Mouse (Mus musculus) heart, postnatal 10 days (tissue): Measurements from ENCODE around the gene Nlrp6. TPM values are rescaled to one million over a fixed set of nuclear protein-coding genes. Genes with fewer than 3 reads are reported as not detected.

Experiments
- DNase-seq, 2 experiments: peaks; one replicate each; pipeline ENCODE4 v3.0.0; 2021
- intact Hi-C: fragments of 180-260 bp; cut with DNase I; formaldehyde crosslinking; loops from one replicate; pipeline ENCODE4 v1.15.1; 2025
- total RNA-seq, 2 experiments: library from RNA; stranded (reverse); gene quantifications; 2 replicates each; pipeline ENCODE4 v1.2.3; 2021

Gene Nlrp6
- total RNA-seq, 2 experiments from 2014 or later: not detected

- intact Hi-C loops: loop anchor here (1.0 to 5.0 kb wide), 6 partner anchors 32 to 268 kb away; partner anchors contain the start of genes Gm45717, Ifitm2 and Pgghg
- DNase-seq: peak; percentile 85 to 90
Observed at GRCm38 (mm10) chr7:140908634-140909107, 12.0 kb upstream of the Nlrp6 start.

GRCm38 (mm10) chr7:140912293-140912692, 8.4 kb upstream of the Nlrp6 start:
- intact Hi-C loops: no loop called here
- no peak for DNase-seq

DNA sequence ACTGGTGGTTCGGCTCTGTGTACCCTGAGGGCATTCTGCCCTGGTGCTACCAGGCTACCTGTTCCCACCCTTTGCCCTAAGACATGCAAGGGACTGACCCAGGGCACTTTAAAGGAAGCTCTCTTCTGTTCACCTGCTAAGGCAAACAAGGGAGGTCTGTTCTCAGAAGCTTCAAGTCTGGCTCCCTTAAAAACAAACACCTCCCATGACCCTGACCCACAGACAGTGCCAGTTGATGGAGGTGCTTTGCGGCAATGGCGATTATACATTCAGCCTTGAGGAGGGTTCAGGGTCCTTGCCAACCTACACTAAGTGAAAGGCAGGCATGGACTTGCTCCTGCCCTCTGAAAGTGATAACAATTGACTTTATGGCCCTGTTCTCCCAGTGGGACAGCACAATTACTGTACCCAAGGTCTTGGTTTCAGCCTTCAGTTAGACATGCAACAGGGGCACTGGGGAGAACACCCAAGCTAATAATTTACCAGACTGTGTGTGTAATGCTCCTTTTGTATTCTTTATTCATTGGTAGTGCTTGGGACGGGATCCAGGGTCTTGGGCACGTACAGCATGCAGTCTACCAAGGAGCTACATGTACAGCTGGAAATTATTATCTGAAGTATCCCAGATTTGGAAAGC, 7.7 kb upstream of the Nlrp6 start:
- intact Hi-C loops: no loop called here
- no peak for DNase-seq

DNA sequence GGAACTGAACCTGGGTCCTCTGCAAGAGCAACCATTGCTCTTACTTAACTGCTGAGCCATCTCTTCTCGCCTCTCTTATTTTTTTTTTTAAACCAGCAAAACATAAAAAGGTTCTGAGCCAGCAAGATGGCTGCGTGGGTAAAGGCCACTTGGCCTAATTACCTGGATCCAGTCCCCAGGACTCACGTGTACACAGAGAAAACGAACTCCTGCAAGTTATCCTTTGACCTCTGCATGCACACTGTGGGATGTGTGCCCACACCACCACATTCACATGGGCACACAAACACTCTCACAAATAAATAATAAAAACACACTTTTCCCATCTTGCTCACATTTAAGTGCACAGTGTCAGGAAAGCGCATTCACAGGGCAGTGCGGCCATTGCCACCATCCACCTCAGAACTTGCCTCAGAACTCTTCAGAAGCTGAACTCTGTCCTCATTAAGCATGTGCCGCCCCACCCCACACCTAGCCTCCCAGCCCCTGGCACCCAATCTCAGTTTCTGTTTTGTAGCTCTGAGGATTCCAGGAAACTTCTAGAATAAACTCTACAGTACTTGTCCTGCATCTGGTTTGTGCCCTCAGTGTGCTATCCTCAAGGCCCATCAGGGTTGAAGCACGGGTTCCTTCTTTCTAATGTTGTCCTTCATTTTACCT, 6.5 kb upstream of the Nlrp6 start:
- intact Hi-C loops: no loop called here
- DNase-seq: no peak

GRCm38 (mm10) chr7:140919911-140920310, 791 bp upstream of the Nlrp6 start:
- intact Hi-C loops: no loop called here
- no peak for DNase-seq

GRCm38 (mm10) chr7:140921225-140921975, 698 bp downstream of the Nlrp6 start:
- intact Hi-C loops: no loop called here

DNA sequence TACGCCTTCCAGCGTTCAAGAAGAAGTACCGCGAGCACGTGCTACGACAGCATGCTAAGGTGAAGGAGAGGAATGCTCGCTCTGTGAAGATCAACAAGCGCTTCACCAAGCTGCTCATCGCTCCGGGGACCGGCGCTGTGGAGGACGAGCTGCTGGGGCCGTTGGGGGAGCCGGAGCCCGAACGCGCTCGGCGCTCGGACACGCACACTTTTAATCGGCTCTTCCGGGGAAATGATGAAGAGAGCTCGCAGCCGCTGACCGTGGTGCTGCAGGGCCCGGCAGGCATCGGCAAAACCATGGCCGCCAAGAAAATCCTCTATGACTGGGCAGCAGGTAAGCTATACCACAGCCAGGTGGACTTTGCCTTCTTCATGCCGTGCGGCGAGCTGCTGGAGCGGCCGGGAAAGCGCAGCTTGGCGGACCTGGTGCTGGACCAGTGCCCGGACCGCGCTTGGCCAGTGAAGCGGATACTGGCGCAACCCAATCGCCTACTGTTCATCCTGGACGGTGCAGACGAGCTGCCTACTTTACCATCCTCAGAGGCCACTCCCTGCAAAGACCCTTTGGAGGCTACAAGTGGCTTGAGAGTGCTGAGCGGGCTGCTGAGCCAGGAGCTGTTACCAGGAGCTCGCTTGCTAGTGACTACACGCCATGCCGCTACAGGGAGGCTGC, 1.8 kb downstream of the Nlrp6 start:
- peak; percentile 41 to 45 for DNase-seq
- intact Hi-C loops: no loop called here

More at GRCm38 (mm10) chr7:140921225-140921975, 698 bp downstream of the Nlrp6 start:
- no peak for DNase-seq

DNA sequence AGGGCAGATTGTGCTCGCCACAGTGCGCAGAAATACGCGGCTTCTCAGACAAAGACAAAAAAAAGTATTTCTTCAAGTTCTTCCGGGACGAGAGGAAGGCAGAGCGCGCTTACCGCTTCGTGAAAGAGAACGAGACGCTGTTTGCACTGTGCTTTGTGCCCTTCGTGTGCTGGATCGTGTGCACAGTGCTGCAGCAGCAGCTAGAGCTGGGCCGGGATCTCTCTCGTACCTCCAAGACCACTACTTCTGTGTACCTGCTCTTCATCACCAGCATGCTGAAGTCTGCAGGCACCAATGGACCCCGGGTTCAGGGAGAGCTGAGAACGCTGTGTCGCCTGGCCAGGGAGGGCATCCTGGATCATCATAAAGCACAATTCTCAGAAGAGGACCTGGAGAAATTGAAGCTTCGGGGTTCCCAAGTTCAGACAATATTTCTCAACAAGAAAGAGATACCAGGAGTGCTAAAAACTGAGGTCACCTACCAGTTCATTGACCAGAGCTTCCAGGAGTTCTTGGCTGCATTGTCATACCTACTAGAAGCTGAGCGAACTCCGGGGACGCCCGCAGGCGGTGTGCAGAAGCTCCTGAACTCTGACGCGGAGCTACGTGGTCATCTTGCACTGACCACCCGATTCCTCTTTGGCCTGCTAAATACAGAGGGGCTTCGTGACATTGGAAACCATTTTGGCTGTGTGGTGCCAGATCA, 2.5 kb downstream of the Nlrp6 start:
- intact Hi-C loops: no loop called here

GRCm38 (mm10) chr7:140927181-140927580, 6.5 kb downstream of the Nlrp6 start:
- DNase-seq: no peak
- intact Hi-C loops: no loop called here

More for the DNA sequence above, 2.5 kb downstream of the Nlrp6 start:
- DNase-seq: no peak

GRCm38 (mm10) chr7:140938436-140938835, 17.7 kb downstream of the Nlrp6 start:
- intact Hi-C loops: no loop called here
- DNase-seq: no peak

GRCm38 (mm10) chr7:140938896-140939295, 18.2 kb downstream of the Nlrp6 start:
- intact Hi-C loops: no loop called here
- no peak for DNase-seq

- intact Hi-C loops: loop anchor here (2.0 kb wide), 1 partner anchor 31 kb away; no protein-coding TSS in a partner anchor
- DNase-seq: peak in 1 of 2 experiments; percentile 41
Observed at GRCm38 (mm10) chr7:140939669-140940171, 19.0 kb downstream of the Nlrp6 start.

DNA sequence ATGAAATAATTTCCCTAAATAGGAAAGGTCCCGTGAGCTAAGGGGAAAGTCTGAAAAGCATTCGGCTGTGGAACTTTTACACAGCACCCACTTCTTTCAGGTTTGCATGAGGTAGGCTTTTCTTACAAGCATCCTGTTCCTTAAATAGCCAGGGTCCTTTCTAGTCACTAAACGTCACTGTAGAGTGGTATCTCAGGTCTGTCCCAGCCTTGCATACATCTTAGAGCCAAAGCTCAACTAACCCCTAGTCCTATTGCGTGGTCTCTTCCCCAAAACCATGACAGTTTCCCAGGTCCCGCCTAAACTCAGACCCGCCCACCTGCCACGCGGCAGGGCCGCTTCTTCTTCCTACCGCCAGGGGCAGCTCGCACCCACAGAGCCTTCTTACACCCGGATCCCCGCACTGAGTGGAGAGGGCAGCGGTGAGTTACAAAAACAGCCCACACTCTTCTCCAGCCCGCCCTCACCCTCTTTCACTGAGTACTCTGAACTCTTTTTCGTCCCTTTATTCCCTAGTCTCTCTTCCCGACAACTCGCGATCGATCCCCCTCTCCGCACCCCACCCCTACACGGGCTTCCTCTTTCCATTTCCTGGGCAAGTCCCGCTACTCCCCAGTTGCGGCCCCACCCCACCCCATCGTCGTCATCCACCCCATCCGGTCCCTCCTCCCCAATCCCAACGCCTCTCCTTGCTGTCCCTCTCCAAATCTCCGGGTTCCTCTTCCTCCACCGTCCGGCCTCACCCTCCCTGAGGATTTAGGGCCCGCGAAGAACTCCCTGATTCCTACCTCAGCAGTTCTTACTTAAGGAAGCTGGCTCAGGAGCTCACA, 20.7 kb downstream of the Nlrp6 start, which contains the start of gene Pgghg:
Gene Pgghg, plus strand, starts transcription at position 170 of the 830 bp plus-strand sequence.
- peak; percentile 90 to 91 for DNase-seq
- intact Hi-C loops: loop anchor here (1.0 to 2.0 kb wide), 3 partner anchors 14 to 68 kb away; partner anchors contain the start of genes Gm45717 and Ifitm2

GRCm38 (mm10) chr7:140942341-140942740, 21.6 kb downstream of the Nlrp6 start:
- intact Hi-C loops: no loop called here
- DNase-seq: peak in 1 of 2 experiments; percentile 50

- peak in 1 of 2 experiments; percentile 16 for DNase-seq
- intact Hi-C loops: no loop called here
Observed at GRCm38 (mm10) chr7:140942811-140943210, 22.1 kb downstream of the Nlrp6 start.

DNA sequence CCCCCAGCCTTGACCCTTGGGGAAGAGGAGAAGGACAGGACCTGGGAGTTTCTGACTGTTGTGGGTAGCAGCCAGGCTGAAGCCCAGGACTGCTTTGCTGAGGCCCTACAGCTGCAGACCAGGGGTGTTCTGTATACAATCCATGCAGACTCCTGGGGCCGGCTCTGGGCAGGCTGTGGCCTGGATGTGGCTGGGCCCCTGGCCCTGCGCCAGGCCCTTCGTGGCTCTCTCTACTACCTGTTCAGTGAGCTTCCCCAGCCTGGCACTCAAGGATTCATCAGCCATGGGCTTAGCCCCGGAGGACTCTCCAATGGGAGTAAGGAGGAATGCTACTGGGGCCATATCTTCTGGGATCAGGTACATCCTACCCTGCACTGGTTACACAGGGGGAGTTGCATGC, 22.7 kb downstream of the Nlrp6 start:
- intact Hi-C loops: no loop called here

DNA sequence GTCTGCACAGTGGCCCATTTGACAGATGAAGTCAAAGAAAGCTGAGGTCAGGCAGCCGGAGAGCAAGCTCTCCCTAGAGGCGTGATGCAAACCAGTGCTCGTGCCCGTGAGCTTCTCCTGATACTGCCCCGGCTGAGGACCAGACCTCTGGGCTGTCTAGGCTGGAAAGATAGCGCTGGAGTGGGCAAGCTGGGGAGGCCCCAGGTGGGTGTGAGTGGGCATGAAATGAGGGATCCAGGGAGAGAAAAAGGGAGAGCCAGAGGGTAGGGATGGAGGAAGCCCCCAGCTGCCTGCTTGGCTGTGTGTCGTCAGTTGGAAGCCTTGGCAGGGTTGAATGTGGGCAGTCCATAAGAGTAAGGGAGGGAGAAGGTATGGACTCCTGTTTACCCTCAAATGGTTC, 23.5 kb downstream of the Nlrp6 start:
- DNase-seq: no peak
- intact Hi-C loops: no loop called here

More for the DNA sequence above, 22.7 kb downstream of the Nlrp6 start:
- peak in 1 of 2 experiments; percentile 16 for DNase-seq

- DNase-seq: no peak
- intact Hi-C loops: loop anchor here (5.0 kb wide), 1 partner anchor 247 kb away; the partner anchor contains the start of genes Hras and Lrrc56
Observed at GRCm38 (mm10) chr7:140945247-140945646, 24.5 kb downstream of the Nlrp6 start.
